Mouse (Mus musculus) myocyte (in vitro differentiated cells): ENCODE measurements around the gene Coro2b. TPM values are rescaled to one million over a fixed set of nuclear protein-coding genes. Genes with fewer than 3 reads are reported as not detected.

Experiments
- H3K27me3 ChIP-seq: one replicate; pipeline ENCODE4 v1.6.1; 2011; ENCODE audit not compliant: control insufficient read depth, insufficient read depth, insufficient read length
- H3K36me3 ChIP-seq: one replicate; pipeline ENCODE4 v1.6.1; 2011; ENCODE audit not compliant: control insufficient read depth, insufficient read depth
- H3K4me2 ChIP-seq: one replicate; pipeline ENCODE4 v1.6.1; 2011; ENCODE audit warnings: low read depth, control low read depth
- H3K4me3 ChIP-seq: one replicate; pipeline ENCODE4 v1.5.1; 2011; ENCODE audit warnings: mild to moderate bottlenecking, control low read depth, moderate library complexity
- H3K79me2 ChIP-seq: one replicate; pipeline ENCODE4 v1.6.1; 2011; ENCODE audit not compliant: control insufficient read depth, insufficient read depth
- H3ac ChIP-seq: one replicate; pipeline ENCODE4 v1.6.1; 2011; ENCODE audit not compliant: control insufficient read depth, insufficient read length
- CEBPB ChIP-seq: IDR thresholded peaks from 2 replicates; pipeline ENCODE4 v1.6.1; 2011; ENCODE audit warnings: mild to moderate bottlenecking, moderate library complexity; ENCODE audit not compliant: poor library complexity, insufficient read depth, severe bottlenecking
- E2F4 ChIP-seq: IDR thresholded peaks from one replicate; pipeline ENCODE4 v1.6.1; 2011; ENCODE audit warnings: mild to moderate bottlenecking, control low read depth, moderate library complexity; ENCODE audit not compliant: insufficient read depth
- MAX ChIP-seq: IDR thresholded peaks from one replicate; pipeline ENCODE4 v1.6.1; 2011; ENCODE audit warnings: low read depth, mild to moderate bottlenecking, control low read depth
- MYOD1 ChIP-seq, 3 experiments: IDR thresholded peaks; one replicate each; pipeline ENCODE4 v1.6.1; 2011; ENCODE audit warnings: control low read depth in 2 of 3, low read depth in 2 of 3, mild to moderate bottlenecking in 2 of 3, moderate library complexity in 1 of 3; ENCODE audit not compliant: insufficient read length in 2 of 3, control insufficient read depth in 1 of 3
- MYOG ChIP-seq, 3 experiments: IDR thresholded peaks; one replicate each; pipeline ENCODE4 v1.6.1; 2011; ENCODE audit warnings: control low read depth in 2 of 3, low read depth in 2 of 3, mild to moderate bottlenecking in 2 of 3; ENCODE audit not compliant: insufficient read length in 2 of 3, control insufficient read depth in 1 of 3, insufficient read depth in 1 of 3
- POLR2A ChIP-seq: IDR thresholded peaks from one replicate; pipeline ENCODE4 v1.6.1; 2011; ENCODE audit warnings: low read depth, mild to moderate bottlenecking, control low read depth, moderate library complexity; ENCODE audit not compliant: insufficient read length
- POLR2AphosphoS2 ChIP-seq: IDR thresholded peaks from one replicate; pipeline ENCODE4 v1.6.1; 2011; ENCODE audit warnings: low read depth, control low read depth; ENCODE audit not compliant: insufficient read length
- REST ChIP-seq: IDR thresholded peaks from one replicate; pipeline ENCODE4 v1.6.1; 2011; ENCODE audit warnings: mild to moderate bottlenecking, control low read depth, moderate library complexity; ENCODE audit not compliant: insufficient read depth, insufficient read length
- SRF ChIP-seq: IDR thresholded peaks from one replicate; pipeline ENCODE4 v1.6.1; 2011; ENCODE audit warnings: low read depth; ENCODE audit not compliant: control insufficient read depth, insufficient read length
- TCF12 ChIP-seq: IDR thresholded peaks from one replicate; pipeline ENCODE4 v1.6.1; 2011; ENCODE audit warnings: mild to moderate bottlenecking, control low read depth; ENCODE audit not compliant: poor library complexity, insufficient read depth, severe bottlenecking
- TCF3 ChIP-seq: IDR thresholded peaks from one replicate; pipeline ENCODE4 v1.6.1; 2011; ENCODE audit warnings: low read depth, control low read depth; ENCODE audit not compliant: insufficient read length
- USF1 ChIP-seq: IDR thresholded peaks from one replicate; pipeline ENCODE4 v1.6.1; 2011; ENCODE audit warnings: low read depth, mild to moderate bottlenecking, control low read depth, moderate library complexity
- polyA plus RNA-seq: library from polyadenylated mRNA; unstranded; fragments of >200 nt; fragmentation: generic; extraction: Trizol; gene quantifications from one replicate; pipeline ENCODE4 v1.2.1, GENCODE M21; 2012; ENCODE audit warnings: missing spikeins

Coro2b gene
- polyA plus RNA-seq, 1 experiment = 21.3 TPM

- H3K4me2 ChIP-seq = no peak overlapping the region
- H3K27me3 ChIP-seq = no peaks in the 10 kb centered on the region
- no peaks in the 10 kb centered on the region for H3K79me2 ChIP-seq
- H3K4me3 ChIP-seq = no peak overlapping the region
- H3K36me3 ChIP-seq = no peaks in the 10 kb centered on the region
- no peak overlapping the region for H3ac ChIP-seq
- TF ChIP-seq TCF12 (no peak), CEBPB (no peak), MYOG (IDR thresholded peaks at IDR 0.05; ENCODE audit: control insufficient read depth in 1 of 3, insufficient read depth in 1 of 3, insufficient read length in 2 of 3, low read depth in 2 of 3) (no peak), TCF3 (no peak), USF1 (no peak), POLR2AphosphoS2 (no peak), MAX (no peak)
Observed at GRCm38 (mm10) chr9:62461095-62461494, 75.7 kb downstream of the Coro2b start.

- TF ChIP-seq POLR2AphosphoS2 (no peak), MYOD1 (IDR thresholded peaks at IDR 0.05; ENCODE audit: control insufficient read depth in 1 of 3, insufficient read length in 2 of 3, low read depth in 2 of 3) (no peak), POLR2A (no peak), TCF12 (no peak), E2F4 (no peak), SRF (no peak), USF1 (no peak), MAX (no peak), MYOG (IDR thresholded peaks at IDR 0.05; ENCODE audit: control insufficient read depth in 1 of 3, insufficient read depth in 1 of 3, insufficient read length in 2 of 3, low read depth in 2 of 3) (no peak), TCF3 (no peak), CEBPB (no peak), REST (no peak)
- Histone ChIP-seq H3ac (no peak overlapping the region), H3K27me3 (no peaks in the 10 kb centered on the region), H3K79me2 (no peaks in the 10 kb centered on the region), H3K36me3 (no peaks in the 10 kb centered on the region), H3K4me3 (no peak overlapping the region), H3K4me2 (no peak overlapping the region)
Observed at GRCm38 (mm10) chr9:62460086-62460485, 76.8 kb downstream of the Coro2b start.

DNA sequence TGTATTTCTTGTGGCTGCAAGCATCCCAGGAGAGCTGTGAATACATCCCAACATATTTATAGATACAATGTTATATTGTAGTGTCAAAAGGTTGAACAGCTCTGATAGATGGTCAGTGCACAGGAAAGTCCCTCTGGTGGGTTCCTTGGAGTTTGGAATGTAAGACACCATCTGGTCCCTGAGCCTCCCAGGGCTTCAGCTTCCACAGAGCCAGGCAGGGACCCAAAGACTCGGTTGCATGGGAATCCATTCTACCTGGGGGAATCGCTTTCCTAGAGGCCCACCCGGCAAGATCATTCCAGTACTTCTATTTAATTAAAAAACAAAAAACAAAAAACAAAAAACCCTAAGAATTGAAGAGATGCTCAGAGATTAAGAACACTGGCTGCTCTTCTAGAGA, 78.4 kb downstream of the Coro2b start:
- Histone ChIP-seq H3K36me3 (no peaks in the 10 kb centered on the region), H3K79me2 (no peaks in the 10 kb centered on the region), H3K4me3 (no peak overlapping the region), H3K27me3 (no peaks in the 10 kb centered on the region), H3ac (no peak overlapping the region), H3K4me2 (no peak overlapping the region)
- TF ChIP-seq MAX = no peak
- no peak for TF ChIP-seq MYOD1 (IDR thresholded peaks at IDR 0.05; ENCODE audit: control insufficient read depth in 1 of 3, insufficient read length in 2 of 3, low read depth in 2 of 3)
- no peak for TF ChIP-seq TCF3
- TF ChIP-seq CEBPB = no peak
- no peak for TF ChIP-seq POLR2AphosphoS2
- no peak for TF ChIP-seq SRF
- TF ChIP-seq MYOG (IDR thresholded peaks at IDR 0.05; ENCODE audit: control insufficient read depth in 1 of 3, insufficient read depth in 1 of 3, insufficient read length in 2 of 3, low read depth in 2 of 3) = no peak
- no peak for TF ChIP-seq USF1
- no peak for TF ChIP-seq POLR2A
- TF ChIP-seq E2F4 = no peak
- TF ChIP-seq TCF12 = no peak
- no peak for TF ChIP-seq REST

DNA sequence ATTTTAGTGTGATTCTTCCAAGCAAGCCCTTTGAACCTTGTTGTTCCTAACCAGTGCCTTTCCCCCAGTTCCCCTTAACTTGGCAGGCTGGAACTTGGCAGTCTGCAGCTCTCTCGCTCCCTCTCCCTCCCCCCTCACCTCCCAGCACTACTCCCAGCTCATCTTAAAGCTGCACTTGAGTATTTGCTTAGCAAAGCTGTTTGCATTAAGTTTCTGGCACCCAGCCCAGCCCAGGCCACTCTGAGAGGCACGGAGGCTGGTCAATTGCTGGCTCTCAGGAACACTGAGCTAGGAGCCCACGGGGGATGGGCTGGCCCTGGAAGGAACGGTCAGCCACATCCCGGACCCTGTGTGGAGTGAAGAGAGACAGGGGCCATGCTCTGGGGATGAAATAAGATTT, 80.8 kb downstream of the Coro2b start:
- Histone ChIP-seq H3K4me3 (no peak overlapping the region), H3ac (no peak overlapping the region), H3K36me3 (no peaks in the 10 kb centered on the region), H3K4me2 (peak overlapping the region; percentile 32), H3K79me2 (no peaks in the 10 kb centered on the region), H3K27me3 (no peaks in the 10 kb centered on the region)
- TF ChIP-seq E2F4 = no peak
- TF ChIP-seq MAX = no peak

DNA sequence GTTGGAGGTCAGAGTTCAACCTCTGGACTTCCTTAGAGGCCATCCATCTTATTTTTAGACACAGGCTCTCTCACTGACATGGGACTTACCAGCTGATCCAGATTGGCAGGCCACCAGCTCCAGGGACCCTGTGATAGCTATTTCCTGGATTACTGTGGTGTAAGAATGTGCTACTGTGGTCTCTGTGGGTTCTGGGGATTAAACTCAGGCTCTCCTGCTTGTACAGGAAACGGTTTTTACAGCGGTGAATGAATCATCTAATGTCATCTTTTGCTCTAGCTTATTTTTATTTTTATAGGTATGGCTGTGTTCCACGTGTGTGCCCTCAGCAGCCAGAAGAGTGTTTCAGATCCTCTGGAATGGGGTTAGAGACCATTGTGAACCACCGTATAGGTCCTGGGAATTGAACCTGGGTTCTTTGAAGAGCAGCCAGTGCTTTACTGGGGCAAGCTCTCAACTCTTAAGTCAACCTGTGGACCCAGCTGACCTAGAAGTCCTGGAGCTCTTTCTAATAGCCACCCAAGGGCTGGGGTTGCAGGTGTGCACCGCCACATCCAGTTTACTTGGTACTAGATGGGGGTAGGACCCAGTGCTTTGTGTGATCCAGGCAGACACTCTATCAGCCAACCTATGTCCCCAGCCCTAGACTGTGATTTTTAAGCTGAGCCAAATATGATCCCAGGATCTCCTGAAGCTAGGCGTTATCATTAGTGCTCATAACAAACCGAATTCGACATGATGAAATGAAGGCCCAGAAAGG, 81.5 kb downstream of the Coro2b start:
- no peaks in the 10 kb centered on the region for H3K79me2 ChIP-seq
- TF ChIP-seq CEBPB (no peak), MAX (no peak), TCF12 (peak; percentile 41), USF1 (peak; percentile 33), TCF3 (no peak), REST (no peak), MYOG (IDR thresholded peaks at IDR 0.05; ENCODE audit: control insufficient read depth in 1 of 3, insufficient read depth in 1 of 3, insufficient read length in 2 of 3, low read depth in 2 of 3) (peak in 2 of 3 experiments; percentile 25 to 35), SRF (no peak), E2F4 (no peak), POLR2AphosphoS2 (no peak), MYOD1 (IDR thresholded peaks at IDR 0.05; ENCODE audit: control insufficient read depth in 1 of 3, insufficient read length in 2 of 3, low read depth in 2 of 3) (peak in 1 of 3 experiments; percentile 47), POLR2A (no peak)
- H3K4me2 ChIP-seq = peak overlapping the region; percentile 32
- H3K36me3 ChIP-seq = no peaks in the 10 kb centered on the region
- H3K4me3 ChIP-seq = no peak overlapping the region
- H3K27me3 ChIP-seq = no peaks in the 10 kb centered on the region
- no peak overlapping the region for H3ac ChIP-seq
